Mouse (Mus musculus) telencephalon, adult 2 months (tissue): ENCODE measurements at regions not wholly inside any gene's neighbourhood (a gene's known extent, or its start where the extent isn't known, plus 50 kb on each side); places are given as distances from the start of the nearest gene placed in this dataset.

ENCODE experiments used
- DNase-seq: peaks from one replicate; pipeline ENCODE4 v3.0.0-alpha.2; 2011; ENCODE audit warnings: low read depth, low spot score

DNA sequence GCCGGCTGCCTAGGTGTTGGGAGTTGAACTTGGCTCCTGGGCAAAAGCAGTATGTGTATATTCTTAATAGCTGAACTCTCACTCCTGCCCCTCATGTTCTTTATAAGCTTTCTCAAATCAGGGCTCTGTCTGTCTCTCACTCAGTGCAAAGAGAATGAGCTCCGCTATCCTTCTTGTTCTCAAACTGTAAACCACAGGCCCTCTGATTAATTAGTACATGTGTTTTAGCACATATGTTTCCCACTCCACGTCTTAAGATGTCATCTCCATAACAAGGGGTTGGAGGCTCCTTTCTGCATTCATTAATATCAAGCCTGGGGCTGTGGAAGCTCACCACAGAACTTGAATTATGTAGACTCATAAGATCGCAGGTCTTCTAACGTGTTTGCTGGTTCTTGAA lies 104.7 kb downstream of the Nsun3 start:
- DNase-seq: no peak

DNA sequence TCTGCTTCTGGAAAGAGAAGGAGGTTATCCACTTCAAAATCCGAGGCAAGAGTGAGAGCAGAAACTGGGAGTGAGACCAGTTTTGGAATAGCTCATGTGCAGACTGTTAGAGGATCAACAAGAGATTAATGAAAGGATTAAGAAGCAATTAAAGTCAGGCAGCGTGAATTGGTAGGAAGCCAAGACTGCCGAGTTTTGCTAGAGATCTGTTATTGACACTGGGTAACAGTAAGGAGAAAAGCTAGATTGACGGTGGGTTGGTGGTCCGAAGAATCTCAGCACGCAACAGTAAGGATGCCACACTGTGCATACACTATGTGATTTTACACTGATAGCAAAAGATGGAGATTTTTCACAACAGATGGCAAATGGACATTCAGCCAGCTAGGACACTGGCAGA lies 109.8 kb downstream of the Nsun3 start:
- DNase-seq: no peak

GRCm38 (mm10) chr16:62657383-62657782 lies 129.2 kb downstream of the Nsun3 start:
- DNase-seq: no peak

GRCm38 (mm10) chr16:62654436-62654835 lies 132.2 kb downstream of the Nsun3 start:
- no peak for DNase-seq

- no peak for DNase-seq
Observed at GRCm38 (mm10) chr16:62653817-62654216, 132.8 kb downstream of the Nsun3 start.

- DNase-seq: no peak
Observed at GRCm38 (mm10) chr16:62652769-62653465, 133.7 kb downstream of the Nsun3 start.

- no peak for DNase-seq
Observed at GRCm38 (mm10) chr16:62650856-62651255, 135.8 kb downstream of the Nsun3 start.

DNA sequence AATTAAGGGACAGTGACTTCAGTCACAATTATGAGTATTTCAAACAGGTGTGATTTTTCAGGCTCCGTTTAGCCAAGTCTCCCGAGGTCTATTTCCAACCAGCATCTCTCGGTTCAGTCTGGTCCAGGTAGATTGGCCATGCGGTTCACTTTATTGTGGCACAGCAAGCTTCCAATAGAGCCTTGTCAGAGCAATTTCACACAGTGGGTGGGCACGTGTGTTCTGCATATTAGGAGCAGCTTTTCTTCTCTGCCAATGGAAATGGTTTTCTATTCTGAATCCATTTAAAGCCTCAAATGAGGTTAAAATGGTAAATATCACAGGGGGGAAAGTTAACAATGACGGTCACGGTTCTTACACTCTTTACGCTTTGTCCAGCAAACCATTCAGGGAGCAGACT lies 138.3 kb downstream of the Nsun3 start:
- DNase-seq: no peak

DNA sequence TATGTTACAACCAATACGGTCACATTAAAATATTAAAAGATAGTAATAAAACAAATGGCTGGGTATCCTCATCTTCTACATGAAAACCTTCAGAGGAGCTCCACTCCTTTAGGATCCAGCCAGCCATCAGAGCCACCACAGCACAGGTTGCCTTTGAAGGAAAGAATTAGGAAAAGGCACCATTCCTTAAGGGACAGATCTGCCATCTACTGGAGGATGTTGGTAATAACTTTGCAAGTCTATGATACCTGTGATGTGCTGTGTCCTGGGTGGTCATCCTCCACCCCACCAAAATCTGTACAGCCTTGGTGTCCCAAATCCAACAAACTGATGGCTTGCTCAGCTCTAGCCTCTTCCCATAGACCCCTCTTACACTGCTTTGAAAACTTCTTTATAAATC lies 140.5 kb downstream of the Nsun3 start:
- DNase-seq: no peak

- no peak for DNase-seq
Observed at GRCm38 (mm10) chr16:62642859-62643403, 143.7 kb downstream of the Nsun3 start.

GRCm38 (mm10) chr16:62623938-62624337 lies 162.7 kb downstream of the Nsun3 start:
- DNase-seq: no peak

DNA sequence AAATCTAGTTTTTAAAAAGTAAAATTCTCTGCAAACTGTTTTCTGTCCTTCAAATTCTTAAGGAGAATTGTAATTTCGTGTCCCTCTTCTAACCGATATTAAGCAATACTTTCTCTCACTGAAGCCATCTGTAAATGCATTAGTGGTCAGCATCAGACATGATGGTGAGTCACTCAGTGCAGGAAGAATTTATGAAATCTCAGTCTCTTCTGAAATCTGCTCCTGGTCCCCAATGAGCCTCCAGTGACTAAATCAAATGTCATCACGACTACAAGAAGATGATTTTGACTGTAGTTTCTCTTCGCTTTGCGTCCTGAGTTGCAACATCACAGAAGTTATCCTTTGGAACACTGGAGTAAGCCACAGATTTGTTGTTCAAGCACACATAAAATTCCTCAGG lies 175.7 kb downstream of the Nsun3 start:
- DNase-seq: no peak

DNA sequence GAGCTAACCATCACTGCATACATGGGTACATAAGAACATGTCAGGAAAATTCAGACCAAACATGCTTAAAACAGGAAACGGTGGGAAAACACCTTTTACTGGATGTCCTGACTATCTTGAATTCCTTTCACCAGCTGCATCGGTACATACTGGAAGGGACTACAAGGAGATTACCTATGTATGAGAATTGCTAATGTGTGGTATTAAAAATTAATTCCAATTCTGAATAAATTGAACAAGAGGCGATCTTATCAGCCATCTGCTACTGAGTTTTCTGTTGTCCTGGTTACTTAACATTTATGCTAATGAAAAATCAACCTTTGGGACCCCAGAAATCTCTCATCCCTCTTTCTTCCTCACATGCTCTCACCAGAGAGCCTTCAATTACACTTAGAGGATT lies 178.0 kb downstream of the Nsun3 start:
- DNase-seq: no peak

GRCm38 (mm10) chr16:62605920-62606319 lies 180.7 kb downstream of the Nsun3 start:
- no peak for DNase-seq

DNA sequence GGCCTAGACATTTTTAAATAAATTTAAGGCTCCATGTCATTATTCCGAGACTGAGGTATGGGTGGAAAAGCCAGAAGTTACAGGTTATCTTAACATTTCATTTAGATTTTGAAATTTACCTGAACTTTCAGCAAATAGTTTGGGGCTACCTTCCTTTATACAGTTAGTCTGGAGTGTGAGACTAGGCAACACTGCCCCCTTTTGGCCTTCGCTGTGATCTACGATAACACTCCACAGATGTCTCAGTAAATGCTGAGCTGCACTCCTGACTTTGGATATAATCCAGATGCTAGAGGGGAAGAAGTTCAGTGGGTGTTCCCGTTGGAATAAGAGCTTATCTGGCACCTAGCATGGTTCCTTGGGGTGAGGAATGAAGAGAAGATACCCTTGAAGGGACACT lies 224.6 kb downstream of the Nsun3 start:
- DNase-seq: no peak

- no peak for DNase-seq
Observed at GRCm38 (mm10) chr16:62543156-62543555, 243.5 kb downstream of the Nsun3 start.

- DNase-seq: no peak
Observed at GRCm38 (mm10) chr16:62537730-62538479, 248.7 kb downstream of the Nsun3 start.

GRCm38 (mm10) chr16:62509321-62509720 lies 277.3 kb downstream of the Nsun3 start:
- no peak for DNase-seq

GRCm38 (mm10) chr16:62506725-62507482 lies 279.7 kb downstream of the Nsun3 start:
- DNase-seq: no peak

GRCm38 (mm10) chr16:62500870-62501269 lies 285.7 kb downstream of the Nsun3 start:
- DNase-seq: no peak

DNA sequence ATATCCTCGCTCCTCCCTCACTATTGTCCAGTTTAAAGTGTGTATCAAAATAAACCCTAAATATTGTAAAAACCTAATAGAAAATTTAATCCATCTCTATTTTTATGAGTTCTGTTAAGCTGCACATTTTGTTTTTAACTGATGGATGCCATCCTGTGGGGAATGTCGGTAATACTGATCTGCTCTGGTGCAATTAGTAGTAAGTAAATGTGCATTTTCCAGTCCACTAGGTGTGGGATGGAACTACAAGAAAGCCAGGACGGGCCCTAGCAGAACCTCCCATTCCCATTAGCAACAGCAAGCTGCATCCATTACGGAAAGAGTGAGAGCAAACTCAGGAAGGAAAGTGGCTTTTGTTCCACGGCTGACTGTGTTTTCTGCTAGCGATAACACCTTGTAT lies 286.3 kb downstream of the Nsun3 start:
- peak; percentile 48 for DNase-seq

DNA sequence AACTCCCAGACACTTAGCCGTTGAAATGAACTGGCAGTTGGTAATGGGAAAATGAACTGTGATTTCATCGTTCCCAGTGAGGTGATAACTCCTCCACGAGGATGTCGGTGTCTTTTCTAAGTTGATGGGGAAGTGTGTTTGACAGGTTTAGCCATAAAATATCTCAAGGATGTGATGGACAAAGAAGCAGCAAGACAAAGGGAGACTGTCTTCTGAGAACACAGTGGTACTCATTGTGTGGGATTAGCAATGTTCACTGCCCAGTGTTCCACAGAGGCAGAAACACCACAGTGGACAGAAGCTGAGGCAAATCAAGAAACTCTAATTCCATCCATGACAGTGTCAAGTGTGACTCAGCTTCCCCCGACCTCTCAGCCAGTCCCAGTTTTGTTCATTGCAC lies 287.9 kb downstream of the Nsun3 start:
- DNase-seq: no peak
